Mouse (Mus musculus) intestine, embryonic 16.5 days (tissue): Measurements from ENCODE around the gene Rbx1. TPM values are rescaled to one million over a fixed set of nuclear protein-coding genes. Genes with fewer than 3 reads are reported as not detected.
A peak's percentile ranks its signal among the peaks of the same experiment; 100 is the strongest.
"Not testable (repeated sequence)": the region's sequence is repeated elsewhere in the genome, so short reads cannot be mapped to it uniquely, and the experiment has no call there.

Experiments used
- ATAC-seq: fragments of 200-750 bp; cut with Nextera tagmentation; 2 replicates; pipeline ENCODE4 v1.8.0; 2017; ENCODE audit warnings: moderate TSS enrichment, moderate library complexity
- H3K27ac ChIP-seq: fragments of 300-500 bp; sonication (generic); 2 replicates; pipeline ENCODE4 v1.5.1; 2014; ENCODE audit warnings: mild to moderate bottlenecking, low read length
- H3K27me3 ChIP-seq: fragments of 300-500 bp; sonication (generic); replicated peaks from 2 replicates; pipeline ENCODE4 v1.6.1; 2014; ENCODE audit warnings: low read length, control low read depth, mixed read lengths; ENCODE audit not compliant: control insufficient read depth, insufficient read depth
- H3K36me3 ChIP-seq: fragments of 300-500 bp; sonication (generic); 2 replicates; pipeline ENCODE4 v1.6.1; 2014; ENCODE audit warnings: low read length, control low read depth; ENCODE audit not compliant: control insufficient read depth, insufficient read depth
- H3K4me1 ChIP-seq: fragments of 300-500 bp; sonication (generic); 2 replicates; pipeline ENCODE4 v1.6.1; 2014; ENCODE audit warnings: low read length, control low read depth, mixed read lengths; ENCODE audit not compliant: control insufficient read depth, insufficient read depth
- H3K4me2 ChIP-seq: fragments of 300-500 bp; sonication (generic); 2 replicates; pipeline ENCODE4 v1.6.1; 2014; ENCODE audit warnings: low read depth, low read length, control low read depth
- H3K4me3 ChIP-seq: fragments of 300-500 bp; sonication (generic); 2 replicates; pipeline ENCODE4 v1.5.1; 2014; ENCODE audit warnings: mild to moderate bottlenecking, low read length
- H3K9ac ChIP-seq: fragments of 300-500 bp; sonication (generic); 2 replicates; pipeline ENCODE4 v1.6.1; 2014; ENCODE audit warnings: low read depth, low read length
- H3K9me3 ChIP-seq: fragments of 300-500 bp; sonication (generic); 2 replicates; pipeline ENCODE4 v1.6.1; 2016; ENCODE audit warnings: low read length, control low read depth; ENCODE audit not compliant: control insufficient read depth
- WGBS: fragments of 180-500 bp; shearing (Covaris S2); extraction: QIAGEN DNeasy Blood & Tissue Kit; methylation state at CpG from one replicate; pipeline ENCODE4 v1.1.7; 2014; 5-methylcytosine and 5-hydroxymethylcytosine counted together
- polyA plus RNA-seq: library from polyadenylated mRNA; unstranded; fragments of >200 nt; fragmentation: Nextera tagmentation; extraction: Ambion mirVana; gene quantifications from 2 replicates; pipeline ENCODE4 v1.2.1, GENCODE M21; 2015

Gene Rbx1
- polyA plus RNA-seq, 1 experiment from 2014 or later = 400 TPM

DNA sequence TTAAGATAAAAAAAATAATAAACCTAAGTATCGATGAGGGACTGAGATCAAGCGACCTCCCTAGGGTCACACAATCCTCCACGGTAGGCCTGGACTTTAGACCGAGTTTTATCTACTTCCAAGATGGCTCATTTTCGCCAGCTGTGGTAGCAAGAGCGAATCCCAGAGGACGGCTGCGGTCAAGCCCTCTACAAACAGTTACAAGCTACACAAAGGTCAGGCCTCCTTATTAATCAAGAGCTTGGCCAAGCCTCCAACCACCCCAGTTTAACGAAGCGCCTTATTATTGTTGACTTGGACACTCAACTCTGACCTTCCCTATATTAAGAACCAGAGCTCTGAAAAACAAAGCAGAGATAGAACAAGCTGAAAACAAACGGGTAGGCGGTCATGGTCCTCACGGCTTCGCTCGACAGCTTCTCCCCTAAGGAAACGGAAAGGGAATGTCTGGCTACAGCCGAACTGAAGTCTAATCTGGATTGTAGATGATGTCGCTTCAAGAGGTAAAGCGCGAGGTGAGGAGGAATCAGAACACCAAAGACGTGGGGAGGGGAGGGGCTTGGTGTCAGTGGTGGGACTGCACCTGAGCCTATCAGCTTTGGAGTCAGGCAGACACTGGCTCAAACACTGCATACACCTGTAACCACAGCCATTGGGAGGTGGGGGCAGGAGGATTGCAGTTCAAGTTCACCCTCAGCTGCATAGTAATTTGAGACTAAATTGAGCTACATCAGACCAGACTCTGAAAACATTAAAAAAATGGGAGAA lies 13.5 kb downstream of the Rbx1 start:
- 64% methylated on average over 21 of the region's 21 CpGs for WGBS
- Histone ChIP-seq H3K9me3 (no peaks in the 10 kb centered on the region), H3K4me2 (no peak overlapping the region), H3K9ac (no peak overlapping the region), H3K4me1 (no peaks in the 10 kb centered on the region), H3K27me3 (no peaks in the 10 kb centered on the region), H3K36me3 (0 out of 2 replicates have a peak, but pooled peaks cover 2% of the 10 kb centered on the region), H3K4me3 (no peak overlapping the region), H3K27ac (no peak overlapping the region)
- ATAC-seq = no peak

- ATAC-seq, H3K4me2 ChIP-seq, H3K9me3 ChIP-seq, H3K4me1 ChIP-seq, H3K27me3 ChIP-seq, H3K9ac ChIP-seq, H3K4me3 ChIP-seq, H3K27ac ChIP-seq, H3K36me3 ChIP-seq: not testable (repeated sequence)
- WGBS = 82% methylated on average over 3 of the region's 3 CpGs
Observed at GRCm38 (mm10) chr15:81480284-81480683, 14.2 kb downstream of the Rbx1 start.

GRCm38 (mm10) chr15:81480977-81481379 lies 14.9 kb downstream of the Rbx1 start:
- WGBS = 13% methylated on average over 13 of the region's 13 CpGs
- Histone ChIP-seq H3K9me3 (no peaks in the 10 kb centered on the region), H3K9ac (peak overlapping the region; percentile 31; the same call in 1 of the 2 replicates), H3K4me2 (peak overlapping the region; percentile 77), H3K27ac (no peak overlapping the region), H3K36me3 (no peaks in the 10 kb centered on the region), H3K4me3 (peak overlapping the region; percentile 44), H3K27me3 (no peaks in the 10 kb centered on the region), H3K4me1 (no peaks in the 10 kb centered on the region)
- ATAC-seq = peak; percentile 83

GRCm38 (mm10) chr15:81482966-81483365 lies 16.9 kb downstream of the Rbx1 start:
- WGBS = 94% methylated on average over 2 of the region's 2 CpGs
- Histone ChIP-seq H3K9ac (no peak overlapping the region), H3K27ac (no peak overlapping the region), H3K9me3 (no peaks in the 10 kb centered on the region), H3K27me3 (no peaks in the 10 kb centered on the region), H3K4me1 (no peaks in the 10 kb centered on the region), H3K4me2 (no peak overlapping the region), H3K4me3 (no peak overlapping the region), H3K36me3 (no peaks in the 10 kb centered on the region)
- no peak for ATAC-seq

DNA sequence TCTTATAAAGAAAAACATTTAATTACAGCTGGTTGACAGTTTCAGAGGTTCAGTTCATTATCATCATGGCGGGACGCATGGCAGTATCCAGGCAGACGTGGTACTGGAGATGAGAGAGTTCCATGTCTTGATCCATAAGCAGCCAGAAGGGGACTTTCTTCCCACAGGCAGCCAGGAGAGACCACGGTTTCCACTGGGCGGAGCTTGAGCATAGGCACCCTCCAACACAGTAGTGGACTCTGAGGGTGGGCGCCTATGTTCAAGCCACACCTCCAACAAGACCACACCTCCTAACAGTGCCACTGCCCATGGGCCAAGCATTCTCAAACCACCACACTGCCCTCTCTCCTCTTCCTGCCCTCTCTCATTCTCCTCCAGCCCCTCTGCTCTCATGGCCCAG lies 17.6 kb downstream of the Rbx1 start:
- ATAC-seq = no peak
- Histone ChIP-seq H3K36me3 (no peaks in the 10 kb centered on the region), H3K4me3 (no peak overlapping the region), H3K9ac (no peak overlapping the region), H3K4me2 (no peak overlapping the region), H3K27me3 (no peaks in the 10 kb centered on the region), H3K4me1 (no peaks in the 10 kb centered on the region), H3K9me3 (no peaks in the 10 kb centered on the region), H3K27ac (no peak overlapping the region)
- WGBS = 88% methylated on average over 6 of the region's 6 CpGs

DNA sequence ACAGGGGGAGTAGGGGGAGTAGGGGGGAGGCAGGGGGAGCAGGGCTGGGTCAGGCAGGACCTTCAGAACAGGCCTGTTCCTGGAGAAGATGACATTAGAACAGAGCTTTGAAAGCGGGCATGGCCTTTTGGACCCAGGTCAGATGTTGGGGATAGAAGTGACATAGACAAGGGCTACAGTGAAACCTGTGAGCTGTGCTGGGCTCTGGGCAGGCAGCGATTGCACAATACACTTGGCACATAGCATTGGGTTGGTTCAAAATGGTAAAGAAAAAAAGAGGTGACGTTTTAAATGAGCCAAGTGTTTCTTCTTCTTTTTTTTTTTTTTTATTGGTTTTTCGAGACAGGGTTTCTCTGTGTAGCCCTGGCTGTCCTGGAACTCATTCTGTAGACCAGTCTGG lies 19.4 kb downstream of the Rbx1 start:
- 81% methylated on average over 4 of the region's 4 CpGs for WGBS
- no peak for ATAC-seq

GRCm38 (mm10) chr15:81503466-81503865 lies 37.4 kb downstream of the Rbx1 start:
- Histone ChIP-seq H3K4me3 (no peak overlapping the region), H3K9me3 (no peaks in the 10 kb centered on the region), H3K36me3 (no peaks in the 10 kb centered on the region), H3K4me1 (no peaks in the 10 kb centered on the region), H3K27ac (no peak overlapping the region), H3K27me3 (no peaks in the 10 kb centered on the region), H3K9ac (no peak overlapping the region), H3K4me2 (no peak overlapping the region)
- 86% methylated on average over 2 of the region's 2 CpGs for WGBS
- no peak for ATAC-seq

More for the DNA sequence above, 19.4 kb downstream of the Rbx1 start:
- H3K27me3 ChIP-seq = no peaks in the 10 kb centered on the region
- no peaks in the 10 kb centered on the region for H3K36me3 ChIP-seq
- H3K27ac ChIP-seq = no peak overlapping the region
- no peak overlapping the region for H3K4me2 ChIP-seq
- H3K9me3 ChIP-seq = no peaks in the 10 kb centered on the region
- H3K9ac ChIP-seq = no peak overlapping the region
- H3K4me3 ChIP-seq = no peak overlapping the region
- H3K4me1 ChIP-seq = no peaks in the 10 kb centered on the region

GRCm38 (mm10) chr15:81503995-81504394 lies 37.9 kb downstream of the Rbx1 start:
- Histone ChIP-seq H3K9ac (no peak overlapping the region), H3K27me3 (no peaks in the 10 kb centered on the region), H3K4me3 (no peak overlapping the region), H3K4me1 (no peaks in the 10 kb centered on the region), H3K27ac (no peak overlapping the region), H3K4me2 (no peak overlapping the region), H3K9me3 (no peaks in the 10 kb centered on the region), H3K36me3 (no peaks in the 10 kb centered on the region)
- whole genome bisulfite sequencing = 89% methylated on average over 2 of the region's 2 CpGs
- no peak for ATAC-seq

DNA sequence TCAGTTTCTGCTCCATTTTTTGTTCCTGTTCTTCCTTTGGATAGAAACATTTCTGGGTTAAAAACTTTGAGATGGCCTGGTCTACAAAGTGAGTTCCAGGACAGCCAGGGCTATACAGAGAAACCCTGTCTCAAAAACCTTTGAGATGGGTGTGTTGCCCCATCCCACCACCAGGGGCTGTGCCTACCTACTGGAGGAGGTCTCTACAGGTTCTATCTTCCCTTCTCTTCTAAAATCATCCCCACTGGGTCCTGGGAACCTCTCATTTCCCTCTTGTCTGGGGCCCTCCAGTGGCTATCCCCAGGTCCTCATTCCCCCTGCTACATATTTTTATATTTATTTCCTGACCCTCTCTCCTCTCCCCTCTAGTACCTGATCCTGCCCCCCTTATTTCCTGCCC lies 41.1 kb downstream of the Rbx1 start:
- Histone ChIP-seq H3K9me3 (no peaks in the 10 kb centered on the region), H3K9ac (no peak overlapping the region), H3K4me3 (no peak overlapping the region), H3K27ac (no peak overlapping the region), H3K4me1 (peaks cover 4% of the 10 kb centered on the region; the same call in 1 of the 2 replicates), H3K27me3 (no peaks in the 10 kb centered on the region), H3K4me2 (no peak overlapping the region), H3K36me3 (no peaks in the 10 kb centered on the region)
- no peak for ATAC-seq

- no peak overlapping the region for H3K27ac ChIP-seq
- no peak overlapping the region for H3K9ac ChIP-seq
- H3K4me1 ChIP-seq = peaks cover 19% of the 10 kb centered on the region
- 78% methylated on average over 4 of the region's 4 CpGs for WGBS
- no peak overlapping the region for H3K4me3 ChIP-seq
- no peak overlapping the region for H3K4me2 ChIP-seq
- no peaks in the 10 kb centered on the region for H3K27me3 ChIP-seq
- H3K9me3 ChIP-seq = no peaks in the 10 kb centered on the region
- no peak for ATAC-seq
- no peaks in the 10 kb centered on the region for H3K36me3 ChIP-seq
Observed at GRCm38 (mm10) chr15:81510621-81511020, 44.5 kb downstream of the Rbx1 start.
